Mouse (Mus musculus) MEL (cell line): Measurements from ENCODE around the gene Abcb6. TPM values are rescaled to one million over a fixed set of nuclear protein-coding genes. Genes with fewer than 3 reads are reported as not detected.

ENCODE experiments used
- DNase-seq: peaks from one replicate; pipeline ENCODE4 v3.0.0; 2011; ENCODE audit warnings: low read depth, low spot score
- H3K27ac ChIP-seq: 2 replicates; pipeline ENCODE4 v1.5.1; 2012; ENCODE audit warnings: low read depth, mild to moderate bottlenecking, control low read depth, low read length, moderate library complexity; ENCODE audit not compliant: control insufficient read depth
- H3K27me3 ChIP-seq, 2 experiments: fragments of 150-350 bp in 1 of 2; sonication (generic) in 1 of 2; 2 replicates each; pipeline ENCODE4 v1.6.1; 2012; ENCODE audit warnings: low read length in 2 of 2, mild to moderate bottlenecking in 2 of 2, improper control_type of control experiment in 1 of 2, moderate library complexity in 1 of 2; ENCODE audit not compliant: insufficient read depth in 2 of 2, control insufficient read depth in 1 of 2
- H3K36me3 ChIP-seq, 2 experiments: 2 replicates each; pipeline ENCODE4 v1.6.1; 2012 to 2014; ENCODE audit warnings: low read length in 2 of 2, improper control_type of control experiment in 1 of 2, inconsistent platforms in 1 of 2, mild to moderate bottlenecking in 1 of 2; ENCODE audit not compliant: insufficient read depth in 2 of 2, control insufficient read depth in 1 of 2
- H3K4me1 ChIP-seq, 2 experiments: fragments of 150-350 bp in 1 of 2; sonication (generic) in 1 of 2; 2 replicates each; pipeline ENCODE4 v1.6.1; 2012; ENCODE audit warnings: low read length in 2 of 2, improper control_type of control experiment in 1 of 2, mild to moderate bottlenecking in 1 of 2; ENCODE audit not compliant: insufficient read depth in 2 of 2, control insufficient read depth in 1 of 2
- H3K4me3 ChIP-seq, 2 experiments: fragments of 150-350 bp in 1 of 2; sonication (generic) in 1 of 2; 2 replicates each; pipeline ENCODE4 v1.5.1; 2012; ENCODE audit warnings: low read depth in 2 of 2, low read length in 2 of 2, mild to moderate bottlenecking in 2 of 2, moderate library complexity in 2 of 2, control low read depth in 1 of 2, improper control_type of control experiment in 1 of 2; ENCODE audit not compliant: control insufficient read depth in 1 of 2, insufficient read depth in 1 of 2
- H3K79me2 ChIP-seq: 2 replicates; pipeline ENCODE4 v1.6.1; 2012; ENCODE audit warnings: mild to moderate bottlenecking, low read length, moderate library complexity; ENCODE audit not compliant: control insufficient read depth, poor library complexity, insufficient read depth
- H3K9ac ChIP-seq: 2 replicates; pipeline ENCODE4 v1.6.1; 2012; ENCODE audit warnings: low read depth, mild to moderate bottlenecking, control low read depth, low read length, moderate library complexity; ENCODE audit not compliant: control insufficient read depth, poor library complexity, severe bottlenecking
- H3K9me3 ChIP-seq: fragments of 150-350 bp; sonication (generic); replicated peaks from 2 replicates; pipeline ENCODE4 v1.6.1; 2012; ENCODE audit warnings: mild to moderate bottlenecking, low read length, improper control_type of control experiment, moderate library complexity; ENCODE audit not compliant: insufficient read depth
- CHD2 ChIP-seq: IDR thresholded peaks from 2 replicates; pipeline ENCODE4 v1.6.1; 2011; ENCODE audit warnings: low read length, improper control_type of control experiment
- CTCF ChIP-seq, 3 experiments: IDR thresholded peaks in 2 of 3; conservative IDR thresholded peaks in 1 of 3; 2 replicates each; pipeline ENCODE4 v1.5.1; 2011 to 2012; ENCODE audit warnings: low read length in 3 of 3, low read depth in 2 of 3, mild to moderate bottlenecking in 2 of 3, improper control_type of control experiment in 1 of 3, inconsistent platforms in 1 of 3, mixed read lengths in 1 of 3, moderate library complexity in 1 of 3; ENCODE audit not compliant: control insufficient read depth in 1 of 3, insufficient read depth in 1 of 3, poor library complexity in 1 of 3, severe bottlenecking in 1 of 3
- EP300 ChIP-seq, 2 experiments: IDR thresholded peaks; 2 replicates each; pipeline ENCODE4 v1.6.1; 2011; ENCODE audit warnings: improper control_type of control experiment in 2 of 2, low read length in 2 of 2, low read depth in 1 of 2, mild to moderate bottlenecking in 1 of 2
- ETS1 ChIP-seq: IDR thresholded peaks from 2 replicates; pipeline ENCODE4 v1.6.1; 2012; ENCODE audit warnings: low read depth, mild to moderate bottlenecking, inconsistent platforms, low read length, improper control_type of control experiment, moderate library complexity
- KAT2A ChIP-seq: conservative IDR thresholded peaks from 2 replicates; pipeline ENCODE4 v1.6.1; 2012; ENCODE audit warnings: low read depth, low read length, improper control_type of control experiment, inconsistent platforms
- MAX ChIP-seq: IDR thresholded peaks from 2 replicates; pipeline ENCODE4 v1.6.1; 2011; ENCODE audit warnings: low read length, improper control_type of control experiment
- MAZ ChIP-seq: IDR thresholded peaks from 2 replicates; pipeline ENCODE4 v1.6.1; 2012; ENCODE audit warnings: low read depth, mild to moderate bottlenecking, inconsistent platforms, low read length, improper control_type of control experiment
- MEF2A ChIP-seq: IDR thresholded peaks from 2 replicates; pipeline ENCODE4 v1.6.1; 2014; ENCODE audit warnings: low read depth, mild to moderate bottlenecking, inconsistent platforms, low read length, improper control_type of control experiment; ENCODE audit not compliant: poor library complexity, insufficient replicate concordance, severe bottlenecking; ENCODE audit errors: extremely low read depth
- MXI1 ChIP-seq: IDR thresholded peaks from 2 replicates; pipeline ENCODE4 v1.6.1; 2011; ENCODE audit warnings: mild to moderate bottlenecking, low read depth, low read length, improper control_type of control experiment
- MYC ChIP-seq: IDR thresholded peaks from 2 replicates; pipeline ENCODE4 v1.6.1; 2011; ENCODE audit warnings: low read depth, mild to moderate bottlenecking, low read length, improper control_type of control experiment, moderate library complexity
- POLR2A ChIP-seq, 2 experiments: IDR thresholded peaks; 2 replicates each; pipeline ENCODE4 v1.6.1; 2011 to 2012; ENCODE audit warnings: low read length in 2 of 2, mild to moderate bottlenecking in 2 of 2, control low read depth in 1 of 2, improper control_type of control experiment in 1 of 2, low read depth in 1 of 2, moderate library complexity in 1 of 2; ENCODE audit not compliant: control insufficient read depth in 1 of 2, insufficient read depth in 1 of 2, poor library complexity in 1 of 2
- RCOR1 ChIP-seq: IDR thresholded peaks from 2 replicates; pipeline ENCODE4 v1.6.1; 2012; ENCODE audit warnings: low read depth, mild to moderate bottlenecking, inconsistent platforms, low read length, improper control_type of control experiment
- SIN3A ChIP-seq: IDR thresholded peaks from 2 replicates; pipeline ENCODE4 v1.6.1; 2012; ENCODE audit warnings: low read length, improper control_type of control experiment, inconsistent platforms
- ZNF384 ChIP-seq: IDR thresholded peaks from 2 replicates; pipeline ENCODE4 v1.6.1; 2012; ENCODE audit warnings: low read depth, mild to moderate bottlenecking, inconsistent platforms, low read length, improper control_type of control experiment
- polyA plus RNA-seq, 2 experiments: library from polyadenylated mRNA; stranded (reverse) in 1 of 2; unstranded in 1 of 2; fragments of >175 nt in 1 of 2; fragments of >200 nt in 1 of 2; gene quantifications; 2 replicates each; pipeline versions ENCODE4 v1.2.1 to v1.2.4; 2012; ENCODE audit warnings: low replicate concordance in 2 of 2, low read depth in 1 of 2; ENCODE audit not compliant: insufficient read length in 2 of 2, insufficient read depth in 1 of 2, missing spikeins in 1 of 2
- total RNA-seq: library from RNA; depleted of rRNA; stranded (reverse); fragments of 300-350 nt; gene quantifications from 2 replicates; pipeline ENCODE4 v1.2.3, GENCODE M21; 2012

Abcb6 gene
- total and polyA plus RNA-seq, 3 experiments, result 73.5 to 84.4 TPM; not detected in 1

DNA sequence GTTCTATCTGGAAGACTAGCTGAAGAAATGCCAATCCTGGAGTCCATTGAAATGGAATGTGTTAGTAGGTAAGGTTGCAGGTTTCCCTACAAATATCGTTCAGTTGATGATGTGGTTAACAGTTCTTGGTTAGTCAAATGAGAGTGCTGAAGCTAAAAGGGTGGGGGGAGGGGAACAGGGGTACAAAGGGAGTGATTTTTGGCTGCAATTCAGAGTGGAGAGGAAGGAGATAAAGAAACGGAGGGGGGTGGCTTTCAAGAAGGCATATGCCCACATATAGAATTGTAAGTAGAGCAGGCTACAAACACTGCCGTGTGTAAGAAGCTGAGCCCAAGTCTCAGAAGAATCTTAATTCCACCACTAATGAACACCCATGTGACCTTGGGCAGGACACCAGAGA lies 45.3 kb upstream of the Abcb6 start (continued):
- no peak for TF ChIP-seq MYC
- peak; percentile 69 for TF ChIP-seq SIN3A

DNA sequence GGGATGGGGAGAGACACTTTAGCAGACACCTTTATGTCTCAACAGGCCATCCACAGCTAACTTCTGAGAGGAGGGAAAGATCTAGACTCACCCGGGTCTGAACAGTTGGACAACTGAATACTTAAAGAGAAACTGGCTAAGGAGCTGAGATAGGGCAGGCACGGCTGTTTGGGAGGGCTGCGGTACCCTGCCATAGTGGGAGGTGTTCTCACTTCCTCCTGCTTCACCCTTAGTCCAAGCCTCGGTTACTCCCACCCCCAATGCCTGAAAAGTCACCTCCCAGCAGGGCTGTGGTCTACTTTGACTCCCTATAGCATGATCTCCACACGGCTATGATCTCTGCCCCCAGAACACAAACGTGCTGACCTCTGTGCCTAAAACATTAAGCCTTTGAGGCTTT lies 43.3 kb upstream of the Abcb6 start:
- no peaks in the 10 kb centered on the region for H3K27me3 ChIP-seq
- H3K79me2 ChIP-seq, result peaks cover 6% of the 10 kb centered on the region
- peak overlapping the region; percentile 51 for H3K9ac ChIP-seq
- H3K4me1 ChIP-seq, result peaks cover 38 to 52% of the 10 kb centered on the region in 2 experiments
- H3K4me3 ChIP-seq, result peak overlapping the region; percentile 35 to 66
- TF ChIP-seq MEF2A, result no peak
- no peak for TF ChIP-seq CHD2
- no peak for TF ChIP-seq ZNF384
- TF ChIP-seq ETS1, result 0 out of 2 replicates have a peak, but pooled peaks have one; percentile 11
- TF ChIP-seq POLR2A (IDR thresholded peaks at IDR 0.05; ENCODE audit: control insufficient read depth in 1 of 2, insufficient read depth in 1 of 2, low read depth in 1 of 2, low read length in 2 of 2, poor library complexity in 1 of 2), result peak in 1 of 2 experiments; percentile 33; a peak in 1 of 4 replicates
- peak in 1 of 2 experiments; percentile 24; a peak in 1 of 4 replicates for TF ChIP-seq EP300 (IDR thresholded peaks at IDR 0.05; ENCODE audit: low read depth in 1 of 2, low read length in 2 of 2)
- peak; percentile 43; the same call in 1 of the 2 replicates for TF ChIP-seq RCOR1
- peak; percentile 72 for DNase-seq
- H3K27ac ChIP-seq, result peak overlapping the region; percentile 70
- peaks cover 0 to 48% of the 10 kb centered on the region in 2 experiments; a peak in 2 of 4 replicates for H3K36me3 ChIP-seq
- no peaks in the 10 kb centered on the region for H3K9me3 ChIP-seq

DNA sequence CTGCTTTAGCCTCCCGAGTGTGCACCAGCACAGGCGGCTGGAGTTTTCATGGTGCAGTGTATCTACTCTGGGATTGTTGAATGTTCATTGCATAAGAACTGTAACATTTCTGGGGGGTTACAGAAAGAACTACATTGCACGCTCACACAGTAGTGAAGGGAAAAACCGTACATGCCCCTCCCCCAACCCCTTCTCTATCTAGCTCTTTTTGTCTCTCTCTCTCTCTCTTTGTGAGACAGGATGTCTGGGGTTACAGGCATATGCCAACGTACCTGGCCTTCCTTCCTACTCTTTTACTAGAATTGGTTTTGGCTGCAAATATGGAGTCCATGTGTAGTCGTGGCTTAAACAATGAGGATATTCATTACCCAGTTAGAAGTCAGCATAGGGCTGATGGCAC lies 42.7 kb upstream of the Abcb6 start:
- no peak for DNase-seq
- peaks cover 12% of the 10 kb centered on the region for H3K79me2 ChIP-seq
- H3K4me3 ChIP-seq, result peak overlapping the region; percentile 35 to 66
- H3K27me3 ChIP-seq, result no peaks in the 10 kb centered on the region
- H3K9ac ChIP-seq, result peak overlapping the region; percentile 51
- H3K27ac ChIP-seq, result peak overlapping the region; percentile 70
- peaks cover 0 to 43% of the 10 kb centered on the region in 2 experiments; a peak in 2 of 4 replicates for H3K36me3 ChIP-seq
- H3K4me1 ChIP-seq, result peaks cover 36 to 51% of the 10 kb centered on the region in 2 experiments
- no peaks in the 10 kb centered on the region for H3K9me3 ChIP-seq
- TF ChIP-seq MAX (no peak), CTCF (IDR thresholded peaks at IDR 0.05 in 2 of 3, conservative IDR thresholded peaks at IDR 0.05 in 1 of 3; ENCODE audit: control insufficient read depth in 1 of 3, insufficient read depth in 1 of 3, low read depth in 2 of 3, low read length in 3 of 3, poor library complexity in 1 of 3, severe bottlenecking in 1 of 3) (no peak), KAT2A (no peak), MXI1 (no peak), MAZ (no peak)
